Mouse (Mus musculus) cerebral cortex, adult 2 months (tissue): ENCODE results near the gene Atf3.

ENCODE experiments used
- WGBS: fragments of 180-500 bp; shearing (Covaris S2); methylation state at CpG from one replicate; pipeline ENCODE4 v1.1.7; 2018; 5-methylcytosine and 5-hydroxymethylcytosine counted together

Gene Atf3

DNA sequence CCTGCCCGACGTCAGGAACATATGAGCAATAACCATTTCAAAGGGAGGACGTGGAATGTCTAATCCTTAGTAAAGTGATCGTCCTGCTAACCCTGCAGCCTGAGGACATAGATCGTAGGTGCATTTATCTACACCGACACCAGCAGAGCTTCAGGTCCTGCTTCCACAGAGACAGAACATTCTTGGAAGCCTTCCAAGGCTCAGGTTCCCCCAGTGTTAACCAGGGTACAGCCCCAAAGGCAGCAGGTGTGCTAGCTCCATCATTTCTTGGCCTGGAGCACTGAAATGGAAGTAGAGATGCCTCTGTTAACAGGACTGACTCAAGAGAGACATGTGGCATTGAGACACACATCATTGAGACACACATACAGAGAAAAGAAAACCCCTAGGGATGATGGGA lies 25.6 kb downstream of the Atf3 start:
- 81% methylated on average over 6 of the region's 6 CpGs for WGBS

DNA sequence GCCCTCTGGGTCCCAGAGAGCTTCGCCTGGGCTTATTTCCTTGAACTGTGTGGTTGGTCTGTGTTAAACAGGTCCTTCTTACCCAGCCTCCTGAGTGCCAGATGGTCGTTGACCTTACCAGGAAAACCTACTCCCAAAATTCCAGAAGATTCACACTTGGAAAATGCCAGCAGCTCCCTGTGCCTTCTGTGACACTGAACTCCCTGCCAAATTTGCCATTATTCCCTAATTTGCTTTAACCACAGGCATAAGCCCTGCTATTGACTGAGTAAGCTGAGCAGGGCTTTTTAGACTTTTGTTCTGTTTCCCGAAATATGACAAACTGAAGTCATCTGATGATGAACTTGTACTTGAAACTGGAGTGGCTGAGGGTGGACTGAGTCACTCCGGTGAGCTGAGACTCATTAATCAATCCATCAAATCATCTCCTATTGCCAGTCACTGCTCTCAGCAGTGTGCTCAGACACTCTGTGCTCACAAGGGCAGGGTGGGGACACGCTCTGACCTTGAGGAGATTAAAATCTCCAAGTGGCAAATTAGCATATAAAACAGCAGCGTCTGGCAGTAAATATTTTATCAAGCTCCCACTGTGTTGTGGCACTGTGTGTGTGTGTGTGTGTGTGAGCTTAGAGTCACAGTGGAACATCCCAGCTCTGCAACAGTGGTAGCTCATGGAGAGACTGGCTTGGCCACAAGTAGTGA lies 28.0 kb downstream of the Atf3 start:
- WGBS: 66% methylated on average over 6 of the region's 6 CpGs

GRCm38 (mm10) chr1:191186386-191186770 lies 31.5 kb downstream of the Atf3 start:
- 15% methylated on average over 7 of the region's 7 CpGs for WGBS

- WGBS: 3% methylated on average over 16 of the region's 16 CpGs
Measured at GRCm38 (mm10) chr1:191185761-191186385, 32.0 kb downstream of the Atf3 start.

- 2% methylated on average over 22 of the region's 22 CpGs for WGBS
Measured at GRCm38 (mm10) chr1:191184841-191185251, 33.0 kb downstream of the Atf3 start.

GRCm38 (mm10) chr1:191184066-191184815 lies 33.6 kb downstream of the Atf3 start:
- WGBS: 6% methylated on average over 42 of the region's 42 CpGs

DNA sequence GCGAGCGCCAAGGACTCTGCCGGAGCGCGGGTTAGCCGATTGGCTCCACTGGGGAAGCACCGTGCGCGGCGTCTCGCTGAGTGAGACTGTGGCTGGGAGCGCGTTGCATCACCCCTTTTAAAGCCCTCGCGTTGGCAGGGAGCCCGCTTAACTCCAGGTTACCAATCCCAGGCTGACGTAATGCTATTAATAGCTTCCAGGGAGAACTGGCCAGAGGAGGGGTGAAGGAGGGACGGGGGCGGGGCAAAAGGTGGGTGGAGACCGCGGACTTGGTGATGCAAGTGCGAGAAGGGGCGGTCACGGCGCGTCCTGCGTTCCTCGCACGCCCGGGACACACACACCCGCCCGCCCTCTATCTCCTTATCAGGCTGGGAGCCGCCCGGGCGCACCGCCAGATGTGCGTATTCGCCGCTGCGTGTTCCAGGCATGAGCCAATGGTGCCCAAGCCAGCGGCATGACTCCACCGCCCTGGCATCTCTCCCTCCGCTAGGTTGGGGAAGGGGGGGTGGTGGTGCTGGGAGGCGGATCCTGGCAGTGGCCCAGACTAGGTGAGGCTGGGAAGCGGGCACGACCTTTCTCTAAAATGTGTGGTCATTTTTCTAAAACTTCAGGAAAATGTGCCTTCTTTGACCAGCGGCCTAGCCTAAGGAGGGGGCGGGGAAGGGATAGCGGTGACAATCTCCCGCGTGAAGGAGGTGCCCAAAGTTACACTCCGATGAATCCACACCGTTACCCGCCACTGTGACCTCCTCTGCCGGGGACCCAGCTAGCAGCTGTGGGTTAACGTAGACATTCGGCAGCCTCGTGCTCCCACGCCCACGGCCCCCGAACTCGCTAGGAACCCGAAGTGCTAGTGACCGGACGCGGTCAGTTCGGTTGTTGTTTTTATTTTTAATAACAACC lies 34.4 kb downstream of the Atf3 start:
- WGBS: under 1% methylated on average over 67 of the region's 67 CpGs

- WGBS: 1% methylated on average over 61 of the region's 61 CpGs
Measured at GRCm38 (mm10) chr1:191182431-191183162, 35.2 kb downstream of the Atf3 start.

DNA sequence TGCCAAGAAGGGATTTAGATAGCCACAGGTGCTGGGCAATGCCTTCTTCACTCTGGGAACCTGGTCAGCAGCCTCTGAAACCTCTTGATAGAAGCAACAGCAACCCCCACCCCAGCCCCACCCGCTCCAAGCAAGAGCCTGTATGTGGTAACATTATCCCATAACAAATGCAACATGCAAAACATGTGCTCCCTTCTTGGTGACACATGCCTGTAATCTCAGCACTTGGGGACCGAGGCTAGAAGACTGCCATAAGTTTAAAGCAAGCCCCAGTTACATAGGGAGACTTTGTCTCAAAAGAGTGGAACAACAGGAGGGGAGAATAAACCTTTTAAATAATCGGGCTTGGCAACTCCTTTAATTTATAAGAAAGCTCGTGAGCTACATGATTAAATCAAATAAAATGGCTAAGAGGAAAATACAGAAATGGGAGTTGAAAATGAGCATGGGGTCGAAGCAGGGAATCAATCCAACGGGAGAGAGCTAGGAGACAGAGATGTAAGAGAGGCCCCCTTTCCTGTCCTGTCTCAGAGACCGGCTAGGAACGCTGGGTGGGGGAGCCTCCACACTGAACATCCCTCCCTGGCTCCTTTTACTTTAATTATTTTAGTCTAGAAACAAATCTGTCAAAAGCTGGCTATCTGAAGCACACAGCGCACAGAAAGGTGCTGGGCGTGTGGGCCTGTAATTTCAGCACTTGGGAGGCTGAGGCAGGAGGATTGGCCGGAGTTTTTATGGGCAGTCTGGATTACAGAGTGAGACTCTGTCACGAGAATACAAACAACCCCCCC lies 36.2 kb downstream of the Atf3 start:
- WGBS: 50% methylated on average over 12 of the region's 12 CpGs

DNA sequence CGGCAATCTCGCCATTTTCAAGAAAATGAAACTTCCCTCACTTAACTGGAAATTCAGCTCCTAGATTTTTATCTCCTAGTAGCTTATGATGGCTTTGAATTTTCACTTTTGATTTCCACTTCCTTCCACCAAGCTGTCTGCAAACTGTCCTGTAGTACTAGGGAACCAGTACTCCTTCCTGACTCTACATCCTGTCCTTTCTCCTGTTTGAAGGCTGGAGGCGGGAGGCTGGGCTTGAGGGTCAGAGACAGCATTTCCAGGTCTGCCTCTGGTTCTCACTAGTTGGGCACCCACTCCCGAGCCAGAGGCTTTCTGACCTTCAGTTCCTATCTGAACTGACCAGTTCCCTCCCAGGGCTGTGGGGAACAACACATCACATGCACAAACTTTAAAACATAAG lies 37.4 kb downstream of the Atf3 start:
- WGBS: 78% methylated on average over 4 of the region's 4 CpGs

- WGBS: 71% methylated on average over 2 of the region's 2 CpGs
Measured at GRCm38 (mm10) chr1:191179846-191180245, 38.0 kb downstream of the Atf3 start.

GRCm38 (mm10) chr1:191178511-191179188 lies 39.2 kb downstream of the Atf3 start:
- 61% methylated on average over 15 of the region's 15 CpGs for WGBS

DNA sequence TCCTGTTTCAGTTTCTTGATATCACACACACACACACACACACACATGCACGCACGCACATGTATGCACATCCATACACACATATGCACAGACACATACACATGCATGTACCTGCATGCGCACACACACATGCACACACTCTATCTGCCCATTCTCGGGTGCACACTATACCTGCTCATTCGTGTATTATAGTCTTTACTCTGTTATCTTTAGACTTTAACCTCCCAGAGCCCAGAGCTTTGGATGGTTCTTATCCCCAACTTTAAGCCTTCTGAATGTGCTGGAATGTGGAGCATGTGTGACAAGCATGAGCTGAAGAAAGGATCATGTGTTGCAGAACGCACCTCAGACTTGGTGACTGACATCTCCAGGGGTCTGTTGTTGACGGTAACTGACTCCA lies 41.0 kb downstream of the Atf3 start:
- WGBS: 94% methylated on average over 7 of the region's 7 CpGs

DNA sequence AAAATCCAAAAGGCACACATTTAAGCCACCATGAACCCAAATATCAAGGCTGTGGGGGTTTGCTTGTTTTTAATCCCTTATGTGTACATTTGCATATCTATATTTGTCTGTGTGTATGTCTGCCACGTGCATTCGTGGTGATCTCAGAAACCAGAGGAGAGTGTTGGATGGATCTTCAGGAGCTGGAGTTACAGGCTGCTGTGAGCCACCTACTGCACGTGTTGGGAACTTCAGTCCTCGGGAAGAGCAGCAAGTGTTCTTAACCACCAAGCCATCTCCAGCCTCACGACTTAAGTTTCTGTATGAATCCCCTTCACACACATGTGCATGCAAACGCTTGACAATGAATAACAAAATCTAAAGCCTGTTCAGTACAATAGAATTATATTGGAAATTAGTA lies 45.4 kb downstream of the Atf3 start:
- 16% methylated on average over 6 of the region's 6 CpGs for WGBS

DNA sequence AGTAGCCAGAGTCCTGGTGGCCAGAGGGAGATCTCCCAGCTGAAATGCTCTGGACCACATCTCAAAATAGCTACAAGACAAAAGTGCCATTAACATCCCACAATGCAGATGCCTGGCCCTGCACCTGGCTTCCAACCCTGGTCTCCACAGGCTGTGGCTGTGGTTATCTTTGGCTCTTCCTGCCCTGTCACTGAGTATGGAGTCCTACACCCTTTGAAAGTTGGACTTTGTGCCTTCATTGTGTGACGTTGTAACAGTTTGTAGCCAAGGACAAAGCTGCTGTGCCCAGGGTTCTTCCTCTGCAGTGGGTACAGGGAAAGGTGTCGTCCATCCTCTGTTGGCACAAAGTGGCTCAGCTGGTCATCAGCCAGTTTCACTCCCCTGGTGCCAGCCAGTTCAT lies 47.4 kb downstream of the Atf3 start:
- WGBS: 83% methylated on average over 2 of the region's 2 CpGs

DNA sequence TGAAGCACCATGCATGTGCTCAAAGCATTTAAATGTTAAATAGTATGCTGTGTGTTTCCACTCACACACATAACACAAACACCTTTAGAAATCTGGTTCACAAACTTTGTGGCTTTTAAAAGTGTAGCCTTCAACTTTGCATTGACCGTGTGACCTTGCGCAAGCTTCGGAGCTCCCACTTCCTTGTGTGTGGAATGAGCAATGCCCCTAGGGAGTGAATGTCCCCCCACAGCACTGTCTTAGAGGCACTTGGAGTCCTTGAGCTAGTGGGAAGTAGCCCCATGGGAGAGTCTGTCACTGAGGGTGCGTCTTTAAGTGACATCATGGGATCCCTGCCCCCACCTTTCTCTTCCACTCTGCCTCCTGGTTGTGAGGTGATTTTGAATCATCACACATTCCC lies 51.6 kb downstream of the Atf3 start:
- WGBS: 90% methylated on average over 4 of the region's 4 CpGs

GRCm38 (mm10) chr1:191164717-191165116 lies 53.1 kb downstream of the Atf3 start, which contains the start of gene Fam71a:
Gene Fam71a, minus strand, starts transcription at chr1:191164817.
- 92% methylated on average over 3 of the region's 3 CpGs for WGBS

DNA sequence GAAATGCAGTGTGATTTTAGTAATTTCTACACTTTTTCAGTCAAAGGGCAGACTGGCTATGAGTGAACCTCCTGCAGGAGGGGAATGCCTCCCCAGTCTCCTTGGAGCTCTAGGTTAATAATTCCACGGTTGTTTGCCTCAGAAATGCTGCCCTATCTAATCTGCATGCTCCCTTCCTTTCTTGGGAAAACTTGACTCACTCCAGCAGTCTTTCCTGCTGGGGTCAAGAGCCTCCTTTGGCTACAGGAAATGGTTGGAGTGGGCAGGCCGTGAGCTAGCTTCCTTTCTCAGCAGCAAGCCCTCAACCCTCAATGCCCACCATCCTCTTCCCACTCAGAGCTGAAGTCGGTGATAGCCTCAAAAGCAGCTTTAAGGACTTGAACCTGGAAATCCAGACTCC lies 63.5 kb downstream of the Atf3 start:
- WGBS: 70% methylated on average over 3 of the region's 3 CpGs

DNA sequence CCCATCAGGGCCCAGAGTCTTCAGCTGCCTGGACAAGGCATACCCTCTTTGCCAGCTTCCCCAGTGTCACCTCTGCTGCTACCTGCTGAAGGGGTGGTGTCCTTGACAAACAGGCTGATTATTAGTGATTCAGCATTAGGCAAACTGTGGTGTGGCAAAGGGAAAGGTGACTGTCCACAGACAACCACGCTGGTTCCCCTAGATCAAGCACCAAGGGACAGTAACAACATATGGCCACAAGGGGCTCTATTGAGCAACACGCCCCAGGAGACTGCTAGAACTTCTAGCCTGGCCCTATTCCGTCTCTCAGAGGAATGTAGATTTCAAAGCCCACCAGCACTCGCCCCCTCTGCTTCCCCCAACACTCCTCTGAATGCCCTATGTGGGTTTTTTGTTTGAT lies 64.8 kb downstream of the Atf3 start:
- 36% methylated on average over 4 of the region's 4 CpGs for WGBS
